Mouse (Mus musculus) heart, embryonic 11.5 days (tissue): ENCODE results near the gene L3mbtl2. TPM values are rescaled to one million over a fixed set of nuclear protein-coding genes. Genes with fewer than 3 reads are reported as not detected.

Experiments used
- ATAC-seq: fragments of 200-750 bp; cut with Nextera tagmentation; replicated peaks from 2 replicates; pipeline ENCODE4 v1.8.0; 2017; ENCODE audit warnings: moderate library complexity; ENCODE audit not compliant: insufficient number of reproducible peaks, low FRiP score, low TSS enrichment
- H3K27ac ChIP-seq: fragments of 300-500 bp; sonication (generic); 2 replicates; pipeline ENCODE4 v1.5.1; 2014; ENCODE audit warnings: mild to moderate bottlenecking, low read depth, low read length
- H3K27me3 ChIP-seq: fragments of 300-500 bp; sonication (generic); 2 replicates; pipeline ENCODE4 v1.6.1; 2014; ENCODE audit warnings: mild to moderate bottlenecking, low read length, mixed read lengths; ENCODE audit not compliant: control insufficient read depth, insufficient read depth
- H3K36me3 ChIP-seq: fragments of 300-500 bp; sonication (generic); 2 replicates; pipeline ENCODE4 v1.6.1; 2014; ENCODE audit warnings: mild to moderate bottlenecking, low read length, moderate library complexity, mixed read lengths; ENCODE audit not compliant: control insufficient read depth, insufficient read depth
- H3K4me1 ChIP-seq: fragments of 300-500 bp; sonication (generic); 2 replicates; pipeline ENCODE4 v1.6.1; 2014; ENCODE audit warnings: low read length; ENCODE audit not compliant: control insufficient read depth, insufficient read depth
- H3K4me2 ChIP-seq: fragments of 300-500 bp; sonication (generic); 2 replicates; pipeline ENCODE4 v1.6.1; 2014; ENCODE audit warnings: mild to moderate bottlenecking, moderate library complexity
- H3K4me3 ChIP-seq: fragments of 300-500 bp; sonication (generic); 2 replicates; pipeline ENCODE4 v1.5.1; 2014; ENCODE audit warnings: low read depth, low read length
- H3K9ac ChIP-seq: fragments of 300-500 bp; sonication (generic); 2 replicates; pipeline ENCODE4 v1.6.1; 2014; ENCODE audit warnings: mild to moderate bottlenecking, low read depth, low read length, moderate library complexity
- H3K9me3 ChIP-seq: fragments of 300-500 bp; sonication (generic); replicated peaks from 2 replicates; pipeline ENCODE4 v1.6.1; 2016; ENCODE audit warnings: low read length; ENCODE audit not compliant: control insufficient read depth
- WGBS: fragments of 180-500 bp; shearing (Covaris S2); extraction: QIAGEN DNeasy Blood & Tissue Kit; methylation state at CpG from one replicate; pipeline ENCODE4 v1.1.7; 2014; ENCODE audit not compliant: insufficient replicate concordance; 5-methylcytosine and 5-hydroxymethylcytosine counted together
- polyA plus RNA-seq: library from polyadenylated mRNA; unstranded; fragments of >200 nt; fragmentation: Nextera tagmentation; extraction: Ambion mirVana; gene quantifications from 2 replicates; pipeline ENCODE4 v1.2.1, GENCODE M21; 2014

L3mbtl2 gene
- polyA plus RNA-seq = 17.2 and 17.7 TPM in 2 replicates

DNA sequence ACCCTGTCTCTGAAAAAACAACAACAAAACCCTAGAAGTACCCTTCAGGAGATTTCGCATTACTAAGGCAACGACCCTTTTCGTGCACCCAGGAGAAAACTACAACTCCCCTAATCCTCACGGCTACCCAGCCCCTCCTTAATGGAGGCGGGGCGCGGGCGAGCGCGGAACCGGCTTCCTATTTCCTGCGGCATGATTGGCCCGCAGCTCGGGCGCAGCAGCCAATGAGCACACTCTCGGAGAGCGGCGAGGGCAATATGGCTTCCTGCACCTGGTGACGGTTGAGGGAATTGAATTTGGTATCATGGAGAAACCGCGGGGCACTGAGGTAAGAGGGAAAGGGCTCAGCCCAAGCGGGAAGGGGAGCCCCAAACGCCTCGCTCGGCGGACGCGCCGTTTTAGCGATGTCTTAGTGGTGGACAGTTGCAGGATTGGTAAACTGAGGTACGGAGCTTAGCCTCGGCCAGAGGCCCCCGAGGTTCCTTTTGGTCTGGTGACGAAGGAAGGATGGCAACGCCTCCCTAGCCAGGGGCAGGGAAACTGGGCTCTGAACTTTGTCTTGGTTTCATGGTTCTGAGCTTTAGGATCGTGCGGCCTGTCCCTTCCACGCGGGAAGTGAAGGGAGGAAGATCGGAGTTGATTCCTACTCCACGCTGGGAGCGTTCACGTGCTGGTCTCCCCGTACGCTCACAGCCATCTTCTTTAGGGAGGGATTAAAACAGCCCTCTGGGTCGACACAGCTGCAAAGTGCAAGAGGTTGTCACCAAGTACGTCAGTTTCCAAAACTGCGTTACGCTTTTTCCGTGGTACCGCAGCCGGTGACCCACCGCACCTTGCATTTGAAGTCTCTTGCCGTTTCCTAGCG lies at the start of gene L3mbtl2:
Gene L3mbtl2, plus strand, starts transcription at position 193 of the 865 bp plus-strand sequence.
- peak within 1 kb of the TSS; percentile 88 for H3K4me2 ChIP-seq
- H3K27me3 ChIP-seq = no peaks in the 10 kb centered on the region
- peak; percentile 93 for ATAC-seq
- H3K4me3 ChIP-seq = peak within 1 kb of the TSS; percentile 90
- peak within 1 kb of the TSS; percentile 82 for H3K9ac ChIP-seq
- H3K36me3 ChIP-seq = peaks cover 8% of the 10 kb centered on the region
- H3K4me1 ChIP-seq = peaks cover 5% of the 10 kb centered on the region; the same call in 1 of the 2 replicates
- 2% methylated on average over 55 of the region's 55 CpGs for WGBS
- H3K9me3 ChIP-seq = no peaks in the 10 kb centered on the region
- no peak within 1 kb of the TSS for H3K27ac ChIP-seq

DNA sequence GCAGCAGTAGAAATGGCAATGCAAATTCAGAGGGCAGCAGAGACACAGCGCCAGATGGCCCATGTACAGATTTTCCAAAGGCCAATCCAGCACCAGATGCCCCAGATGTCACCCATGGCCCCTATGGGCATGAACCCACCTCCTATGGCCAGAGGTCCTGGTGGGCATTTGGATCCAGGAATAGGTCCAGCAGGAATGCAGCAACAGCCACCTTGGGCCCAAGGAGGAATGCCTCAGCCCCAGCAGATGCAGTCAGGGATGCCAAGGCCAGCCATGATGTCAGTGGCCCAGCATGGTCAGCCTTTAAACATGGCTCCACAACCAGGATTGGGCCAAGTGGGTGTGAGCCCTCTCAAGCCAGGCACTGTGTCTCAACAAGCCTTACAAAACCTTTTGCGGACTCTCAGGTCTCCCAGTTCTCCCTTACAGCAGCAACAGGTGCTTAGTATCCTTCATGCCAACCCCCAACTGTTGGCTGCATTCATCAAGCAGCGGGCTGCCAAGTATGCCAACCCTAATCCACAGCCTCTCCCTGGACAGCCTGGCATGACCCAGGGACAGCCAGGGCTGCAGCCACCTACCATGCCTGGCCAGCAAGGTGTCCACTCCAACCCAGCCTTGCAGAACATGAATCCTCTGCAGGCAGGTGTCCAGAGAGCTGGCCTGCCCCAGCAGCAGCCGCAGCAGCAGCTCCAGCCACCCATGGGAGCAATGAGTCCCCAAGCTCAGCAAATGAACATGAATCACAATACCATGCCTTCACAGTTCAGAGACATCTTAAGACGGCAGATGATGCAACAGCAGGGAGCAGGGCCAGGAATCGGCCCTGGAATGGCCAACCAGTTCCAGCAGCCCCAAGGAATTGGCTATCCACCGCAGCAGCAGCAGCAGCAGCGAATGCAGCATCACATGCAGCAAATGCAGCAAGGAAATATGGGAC lies 13.9 kb upstream of the L3mbtl2 start:
- no peak for ATAC-seq
- Histone ChIP-seq H3K9ac (no peak overlapping the region), H3K36me3 (peaks cover 48% of the 10 kb centered on the region), H3K4me3 (no peak overlapping the region), H3K4me1 (no peaks in the 10 kb centered on the region), H3K27ac (no peak overlapping the region), H3K27me3 (no peaks in the 10 kb centered on the region), H3K4me2 (no peak overlapping the region), H3K9me3 (no peaks in the 10 kb centered on the region)
- 95% methylated on average over 8 of the region's 8 CpGs for WGBS

DNA sequence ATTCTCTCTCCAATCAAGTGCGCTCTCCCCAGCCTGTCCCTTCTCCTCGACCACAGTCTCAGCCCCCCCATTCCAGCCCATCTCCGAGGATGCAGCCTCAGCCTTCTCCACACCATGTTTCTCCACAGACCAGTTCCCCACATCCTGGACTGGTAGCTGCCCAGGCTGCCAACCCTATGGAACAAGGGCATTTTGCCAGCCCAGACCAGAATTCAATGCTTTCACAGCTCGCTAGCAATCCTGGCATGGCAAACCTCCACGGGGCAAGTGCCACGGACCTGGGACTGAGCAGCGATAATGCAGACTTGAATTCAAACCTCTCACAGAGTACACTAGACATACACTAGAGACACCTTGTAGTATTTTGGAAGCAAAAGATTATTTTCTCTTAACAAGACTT lies 13.1 kb upstream of the L3mbtl2 start:
- Histone ChIP-seq H3K27me3 (no peaks in the 10 kb centered on the region), H3K4me2 (no peak overlapping the region), H3K4me1 (no peaks in the 10 kb centered on the region), H3K9ac (no peak overlapping the region), H3K36me3 (peaks cover 43% of the 10 kb centered on the region), H3K4me3 (no peak overlapping the region), H3K27ac (no peak overlapping the region), H3K9me3 (no peaks in the 10 kb centered on the region)
- ATAC-seq = no peak
- WGBS = 90% methylated on average over 7 of the region's 7 CpGs

DNA sequence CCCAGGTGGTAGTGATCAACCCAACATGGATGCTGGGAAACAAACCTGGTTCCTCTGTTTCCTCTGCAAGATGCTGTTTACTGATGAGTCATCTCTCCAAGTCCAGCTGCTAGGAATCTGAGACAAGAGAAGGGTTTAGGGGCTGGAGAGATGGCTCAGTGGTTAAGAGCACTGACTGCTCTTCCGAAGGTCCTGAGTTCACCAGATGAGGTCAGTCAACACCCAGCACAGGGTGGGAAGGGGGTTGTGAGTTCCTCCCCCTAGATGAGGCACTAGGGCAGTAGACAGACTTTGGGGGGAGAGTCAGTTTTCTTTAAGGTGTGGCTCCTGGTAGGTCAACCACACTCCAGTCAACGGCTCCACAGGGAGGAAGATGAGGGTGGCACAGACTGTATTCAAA lies 2.0 kb upstream of the L3mbtl2 start:
- Histone ChIP-seq H3K4me1 (peaks cover 5% of the 10 kb centered on the region; the same call in 1 of the 2 replicates), H3K27ac (no peak overlapping the region), H3K9ac (no peak overlapping the region), H3K4me2 (no peak overlapping the region), H3K27me3 (no peaks in the 10 kb centered on the region), H3K4me3 (no peak overlapping the region), H3K36me3 (peaks cover under 1% of the 10 kb centered on the region; the same call in 1 of the 2 replicates), H3K9me3 (no peaks in the 10 kb centered on the region)
- 79% methylated on average over 2 of the region's 2 CpGs for WGBS
- no peak for ATAC-seq

DNA sequence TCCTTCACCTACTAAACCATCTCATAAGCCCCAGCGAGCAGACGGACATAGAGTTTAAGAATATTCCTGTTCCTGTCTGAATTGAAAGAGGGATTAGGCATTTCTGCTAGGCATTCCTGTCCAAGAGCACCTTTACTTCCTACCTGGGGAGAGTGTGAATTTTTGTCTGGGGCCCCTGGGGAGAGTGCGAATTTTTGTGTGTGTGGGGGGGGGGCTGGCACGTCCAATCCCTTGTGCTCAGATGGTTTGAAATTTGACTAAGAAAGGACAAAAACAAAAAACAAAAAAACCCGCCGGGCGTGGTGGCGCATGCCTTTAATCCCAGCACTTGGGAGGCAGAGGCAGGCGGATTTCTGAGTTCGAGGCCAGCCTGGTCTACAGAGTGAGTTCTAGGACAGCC lies 408 bp upstream of the L3mbtl2 start:
- no peaks in the 10 kb centered on the region for H3K27me3 ChIP-seq
- peaks cover 5% of the 10 kb centered on the region; the same call in 1 of the 2 replicates for H3K4me1 ChIP-seq
- H3K4me2 ChIP-seq = peak overlapping the region; percentile 88
- H3K36me3 ChIP-seq = peaks cover 8% of the 10 kb centered on the region
- no peak for ATAC-seq
- H3K9me3 ChIP-seq = no peaks in the 10 kb centered on the region
- WGBS = 49% methylated on average over 10 of the region's 10 CpGs
- H3K4me3 ChIP-seq = peak overlapping the region; percentile 90
- H3K27ac ChIP-seq = no peak overlapping the region
- H3K9ac ChIP-seq = no peak overlapping the region

DNA sequence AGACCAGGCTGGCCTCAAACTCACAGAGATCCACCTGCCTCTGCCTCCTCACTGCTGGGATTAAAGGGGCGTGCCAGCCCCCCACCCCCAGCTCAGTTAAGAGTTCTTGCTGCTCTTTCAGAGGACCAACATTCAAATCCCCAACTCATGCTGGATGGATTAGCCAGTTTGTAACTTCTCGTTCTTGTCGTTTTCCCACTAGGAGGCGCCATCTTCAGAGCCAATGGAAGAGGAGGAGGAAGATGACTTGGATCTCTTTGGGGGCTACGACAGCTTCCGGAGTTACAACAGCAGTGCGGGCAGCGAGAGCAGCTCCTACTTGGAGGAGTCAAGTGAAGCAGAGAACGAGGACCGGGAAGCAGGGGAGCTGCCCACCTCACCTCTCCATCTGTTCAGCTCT lies 3.3 kb downstream of the L3mbtl2 start:
- peaks cover 15% of the 10 kb centered on the region for H3K36me3 ChIP-seq
- no peaks in the 10 kb centered on the region for H3K9me3 ChIP-seq
- H3K4me3 ChIP-seq = no peak overlapping the region
- no peak overlapping the region for H3K4me2 ChIP-seq
- no peak overlapping the region for H3K9ac ChIP-seq
- no peak for ATAC-seq
- H3K27ac ChIP-seq = no peak overlapping the region
- H3K4me1 ChIP-seq = peaks cover 5% of the 10 kb centered on the region; the same call in 1 of the 2 replicates
- H3K27me3 ChIP-seq = no peaks in the 10 kb centered on the region
- 88% methylated on average over 10 of the region's 10 CpGs for WGBS

DNA sequence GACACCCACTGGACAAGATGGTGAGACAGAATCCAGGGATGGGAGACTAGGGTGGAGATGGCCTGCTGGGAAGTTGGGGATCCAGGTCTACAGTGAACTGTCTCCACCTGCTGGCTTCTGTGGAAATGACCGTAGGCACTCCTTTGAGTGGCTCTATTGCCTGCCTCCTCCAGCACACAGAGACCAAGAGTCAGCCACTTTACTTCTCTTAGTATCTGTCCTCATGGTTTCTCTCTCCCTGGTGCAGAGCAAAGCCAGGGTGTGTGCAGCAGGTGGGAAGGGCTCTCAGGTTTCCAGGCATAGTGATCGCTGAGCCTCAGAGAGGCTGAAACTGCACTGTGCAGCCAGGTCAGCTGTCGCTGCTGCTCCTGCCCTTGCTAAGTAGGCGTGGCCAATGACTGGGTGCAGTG lies 6.5 kb downstream of the L3mbtl2 start:
- Histone ChIP-seq H3K4me3 (no peak overlapping the region), H3K27me3 (no peaks in the 10 kb centered on the region), H3K36me3 (peaks cover 15% of the 10 kb centered on the region), H3K27ac (no peak overlapping the region), H3K9ac (no peak overlapping the region), H3K4me2 (no peak overlapping the region), H3K9me3 (no peaks in the 10 kb centered on the region), H3K4me1 (no peaks in the 10 kb centered on the region)
- 0 out of 2 replicates have a peak, but pooled peaks have one; percentile 22 for ATAC-seq
- WGBS = 76% methylated on average over 4 of the region's 4 CpGs

DNA sequence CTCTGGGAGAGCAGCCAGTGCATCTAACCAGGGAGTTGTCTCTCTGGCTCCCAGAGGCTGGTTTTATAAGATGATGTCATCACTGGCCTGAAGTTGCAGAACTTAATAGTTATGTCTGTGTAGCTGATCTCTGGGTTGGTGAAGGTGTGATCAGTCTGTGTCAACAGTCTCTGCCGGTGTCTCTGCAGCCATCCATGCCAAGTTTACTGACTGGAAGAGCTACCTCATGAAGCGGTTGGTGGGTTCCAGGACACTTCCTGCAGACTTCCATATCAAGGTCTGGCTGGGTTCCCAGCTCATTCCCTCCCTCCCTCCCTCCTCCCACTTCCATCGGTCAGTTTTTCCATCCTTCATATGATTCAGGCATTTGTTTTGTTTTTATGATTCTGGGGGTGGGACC lies 12.9 kb downstream of the L3mbtl2 start:
- Histone ChIP-seq H3K4me3 (no peak overlapping the region), H3K27me3 (no peaks in the 10 kb centered on the region), H3K36me3 (peaks cover 3% of the 10 kb centered on the region), H3K9me3 (no peaks in the 10 kb centered on the region), H3K27ac (peak overlapping the region; percentile 17; the same call in 1 of the 2 replicates), H3K9ac (no peak overlapping the region), H3K4me1 (no peaks in the 10 kb centered on the region), H3K4me2 (no peak overlapping the region)
- no peak for ATAC-seq
- 70% methylated on average over 3 of the region's 3 CpGs for WGBS
